Mouse (Mus musculus): Measurements from ENCODE around the gene Stx2. TPM values are rescaled to one million over a fixed set of nuclear protein-coding genes. Genes with fewer than 3 reads are reported as not detected.

Stx2 gene
- polyA plus RNA-seq, 1 experiment, result 44.0 TPM

DNA sequence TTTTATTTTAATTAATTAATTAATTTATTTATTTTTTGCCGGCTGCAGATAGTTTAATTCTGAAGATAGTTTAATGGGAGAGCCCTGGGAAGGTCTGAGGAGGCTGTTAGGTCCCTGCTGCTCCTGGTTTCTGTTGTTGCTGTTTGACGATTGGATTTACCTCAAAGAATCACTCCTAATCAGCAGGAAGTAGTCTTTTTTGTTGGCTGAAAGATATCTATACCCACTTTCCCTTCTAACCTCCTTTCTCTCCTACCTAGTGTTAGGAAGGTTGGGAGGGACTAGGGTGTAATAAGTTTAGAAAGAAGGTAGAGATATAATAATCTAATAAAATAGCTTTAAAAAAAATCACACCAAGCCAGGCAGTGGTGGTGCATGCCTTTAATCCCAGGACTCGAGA is 6.6 kb upstream of the Stx2 start:
- H3K4me1 ChIP-seq (ENCODE audit: control insufficient read depth, insufficient read depth, low read length), result no peaks in the 10 kb centered on the region
- H3K4me3 ChIP-seq (ENCODE audit: insufficient read depth, low read length), result no peak overlapping the region
- no peak overlapping the region for H3K27ac ChIP-seq (ENCODE audit: insufficient read depth, low read length)
- TF ChIP-seq CTCF (IDR thresholded peaks at IDR 0.05; ENCODE audit: extremely low read depth, insufficient read depth, low read length) (no peak), POLR2A (IDR thresholded peaks at IDR 0.05; ENCODE audit: extremely low read depth, insufficient read depth, low read length) (no peak)

- H3K4me1 ChIP-seq (ENCODE audit: control insufficient read depth, insufficient read depth, low read length), result peaks cover 5% of the 10 kb centered on the region; the same call in 1 of the 2 replicates
- TF ChIP-seq POLR2A (IDR thresholded peaks at IDR 0.05; ENCODE audit: extremely low read depth, insufficient read depth, low read length) (no peak), CTCF (IDR thresholded peaks at IDR 0.05; ENCODE audit: extremely low read depth, insufficient read depth, low read length) (no peak)
- H3K27ac ChIP-seq (ENCODE audit: insufficient read depth, low read length), result no peak overlapping the region
- H3K4me3 ChIP-seq (ENCODE audit: insufficient read depth, low read length), result no peak overlapping the region
Observed at GRCm38 (mm10) chr5:129010937-129011336, 2.6 kb upstream of the Stx2 start.

GRCm38 (mm10) chr5:129009577-129009976 is 1.2 kb upstream of the Stx2 start:
- Histone ChIP-seq H3K4me3 (ENCODE audit: insufficient read depth, low read length) (no peak overlapping the region), H3K4me1 (ENCODE audit: control insufficient read depth, insufficient read depth, low read length) (peaks cover 6% of the 10 kb centered on the region; the same call in 1 of the 2 replicates), H3K27ac (ENCODE audit: insufficient read depth, low read length) (no peak overlapping the region)
- TF ChIP-seq CTCF (IDR thresholded peaks at IDR 0.05; ENCODE audit: extremely low read depth, insufficient read depth, low read length), result no peak
- TF ChIP-seq POLR2A (IDR thresholded peaks at IDR 0.05; ENCODE audit: extremely low read depth, insufficient read depth, low read length), result no peak

GRCm38 (mm10) chr5:129008008-129008407 is 366 bp downstream of the Stx2 start:
- no peak overlapping the region for H3K27ac ChIP-seq (ENCODE audit: insufficient read depth, low read length)
- peaks cover 6% of the 10 kb centered on the region; the same call in 1 of the 2 replicates for H3K4me1 ChIP-seq (ENCODE audit: control insufficient read depth, insufficient read depth, low read length)
- no peak for TF ChIP-seq POLR2A (IDR thresholded peaks at IDR 0.05; ENCODE audit: extremely low read depth, insufficient read depth, low read length)
- TF ChIP-seq CTCF (IDR thresholded peaks at IDR 0.05; ENCODE audit: extremely low read depth, insufficient read depth, low read length), result no peak
- H3K4me3 ChIP-seq (ENCODE audit: insufficient read depth, low read length), result peak overlapping the region; percentile 86

- H3K27ac ChIP-seq (ENCODE audit: insufficient read depth, low read length), result no peak overlapping the region
- peak overlapping the region; percentile 86 for H3K4me3 ChIP-seq (ENCODE audit: insufficient read depth, low read length)
- no peak for TF ChIP-seq CTCF (IDR thresholded peaks at IDR 0.05; ENCODE audit: extremely low read depth, insufficient read depth, low read length)
- H3K4me1 ChIP-seq (ENCODE audit: control insufficient read depth, insufficient read depth, low read length), result peaks cover 6% of the 10 kb centered on the region; the same call in 1 of the 2 replicates
Observed at GRCm38 (mm10) chr5:129007105-129007957, 1.0 kb downstream of the Stx2 start.

GRCm38 (mm10) chr5:129006031-129006788 is 2.2 kb downstream of the Stx2 start:
- peak overlapping the region; percentile 86; the same call in 1 of the 2 replicates for H3K4me3 ChIP-seq (ENCODE audit: insufficient read depth, low read length)
- H3K4me1 ChIP-seq (ENCODE audit: control insufficient read depth, insufficient read depth, low read length), result peaks cover 6% of the 10 kb centered on the region; the same call in 1 of the 2 replicates
- TF ChIP-seq POLR2A (IDR thresholded peaks at IDR 0.05; ENCODE audit: extremely low read depth, insufficient read depth, low read length) (no peak), CTCF (IDR thresholded peaks at IDR 0.05; ENCODE audit: extremely low read depth, insufficient read depth, low read length) (no peak)
- H3K27ac ChIP-seq (ENCODE audit: insufficient read depth, low read length), result no peak overlapping the region

DNA sequence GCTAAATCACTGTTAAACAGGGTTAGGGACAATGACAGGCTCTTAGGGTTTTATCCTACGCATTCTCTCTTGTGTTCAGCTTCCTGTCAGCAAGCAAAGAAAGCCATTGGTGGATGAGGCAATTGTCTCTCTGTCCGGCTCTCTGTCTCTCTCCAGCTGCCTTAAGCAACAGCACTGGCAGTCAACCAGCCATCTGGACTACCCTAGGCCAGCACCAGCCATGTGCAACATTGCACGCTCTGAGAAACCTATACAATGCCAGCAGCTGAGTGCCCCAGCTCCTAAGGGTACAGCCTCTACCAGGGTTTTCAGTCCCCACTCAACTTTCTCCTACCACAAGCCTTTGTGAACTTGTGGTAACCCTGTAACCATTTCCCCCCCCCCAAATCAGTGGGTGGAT is 3.0 kb downstream of the Stx2 start:
- Histone ChIP-seq H3K4me3 (ENCODE audit: insufficient read depth, low read length) (no peak overlapping the region), H3K27ac (ENCODE audit: insufficient read depth, low read length) (no peak overlapping the region), H3K4me1 (ENCODE audit: control insufficient read depth, insufficient read depth, low read length) (peaks cover 6% of the 10 kb centered on the region)
- TF ChIP-seq POLR2A (IDR thresholded peaks at IDR 0.05; ENCODE audit: extremely low read depth, insufficient read depth, low read length), result no peak
- no peak for TF ChIP-seq CTCF (IDR thresholded peaks at IDR 0.05; ENCODE audit: extremely low read depth, insufficient read depth, low read length)

DNA sequence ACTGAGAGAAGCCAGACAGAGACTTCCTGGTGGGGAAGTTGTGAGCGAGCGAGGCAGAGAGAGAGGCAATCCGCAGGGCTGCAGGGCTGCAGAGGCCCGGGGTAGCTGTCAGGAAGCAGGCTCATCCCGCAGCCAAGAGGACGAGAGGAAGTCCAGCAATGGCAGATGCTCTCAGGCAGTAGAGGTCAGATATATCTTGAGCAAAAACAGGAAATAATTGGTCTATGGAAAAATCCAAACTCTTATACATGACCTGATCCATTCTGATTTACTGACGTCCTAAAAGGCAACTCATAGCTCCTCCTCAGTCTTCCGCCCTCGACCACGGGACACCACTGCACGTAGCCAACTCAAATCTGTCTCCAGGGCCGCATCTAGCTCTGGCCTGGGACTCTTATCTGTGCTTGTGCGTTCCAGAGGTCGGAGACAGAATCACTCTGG is 5.8 kb downstream of the Stx2 start:
- no peak overlapping the region for H3K27ac ChIP-seq (ENCODE audit: insufficient read depth, low read length)
- H3K4me1 ChIP-seq (ENCODE audit: control insufficient read depth, insufficient read depth, low read length), result peaks cover 4% of the 10 kb centered on the region; the same call in 1 of the 2 replicates
- TF ChIP-seq CTCF (IDR thresholded peaks at IDR 0.05; ENCODE audit: extremely low read depth, insufficient read depth, low read length) (no peak), POLR2A (IDR thresholded peaks at IDR 0.05; ENCODE audit: extremely low read depth, insufficient read depth, low read length) (no peak)
- no peak overlapping the region for H3K4me3 ChIP-seq (ENCODE audit: insufficient read depth, low read length)

DNA sequence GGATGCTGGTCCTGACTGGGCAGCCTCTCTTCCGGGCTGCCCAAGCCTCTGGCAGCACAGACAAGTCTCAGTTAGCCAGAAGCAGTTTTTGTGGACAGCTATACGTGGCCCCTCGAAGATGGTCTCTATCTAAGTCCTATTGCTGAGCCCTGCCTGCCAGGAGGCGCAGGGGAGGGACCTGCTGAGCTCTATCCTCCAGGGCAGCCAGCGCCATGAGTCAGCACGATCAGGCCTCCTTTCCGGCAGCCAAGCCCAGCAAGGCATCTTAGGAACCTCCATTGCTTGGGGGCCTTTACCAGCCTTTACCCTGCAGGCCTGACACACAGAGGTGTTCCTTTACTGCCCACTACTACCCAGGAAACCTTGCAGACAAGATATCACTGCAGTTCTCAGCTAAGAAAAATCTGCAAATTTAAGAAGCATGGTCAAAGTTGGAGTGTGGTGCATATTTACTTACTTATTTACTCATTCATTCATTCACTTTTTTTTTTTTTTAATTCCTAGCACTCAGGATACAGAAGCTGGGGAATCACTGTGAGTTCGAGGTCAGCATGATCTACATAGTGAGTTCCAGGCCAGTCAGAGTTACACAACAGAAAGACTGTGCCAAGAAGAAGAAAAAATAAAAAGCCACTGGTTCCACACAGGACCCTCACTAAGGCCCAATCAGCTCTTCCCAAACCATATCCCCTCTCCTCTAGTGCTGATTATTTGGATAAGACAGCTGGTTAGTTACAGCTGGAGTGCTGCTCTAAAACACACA is 7.5 kb downstream of the Stx2 start:
- Histone ChIP-seq H3K4me3 (ENCODE audit: insufficient read depth, low read length) (no peak overlapping the region), H3K4me1 (ENCODE audit: control insufficient read depth, insufficient read depth, low read length) (peaks cover 1% of the 10 kb centered on the region; the same call in 1 of the 2 replicates), H3K27ac (ENCODE audit: insufficient read depth, low read length) (no peak overlapping the region)
- TF ChIP-seq CTCF (IDR thresholded peaks at IDR 0.05; ENCODE audit: extremely low read depth, insufficient read depth, low read length) (no peak), POLR2A (IDR thresholded peaks at IDR 0.05; ENCODE audit: extremely low read depth, insufficient read depth, low read length) (no peak)
